Mouse (Mus musculus): Measurements from ENCODE around the gene Zcchc9. TPM values are rescaled to one million over a fixed set of nuclear protein-coding genes. Genes with fewer than 3 reads are reported as not detected.
A peak's percentile ranks its signal among the peaks of the same experiment; 100 is the strongest.

Zcchc9 gene
- 16.8 and 17.6 TPM in 2 replicates for polyA plus RNA-seq (2014; fragmentation: Nextera tagmentation; extraction: Ambion mirVana)

DNA sequence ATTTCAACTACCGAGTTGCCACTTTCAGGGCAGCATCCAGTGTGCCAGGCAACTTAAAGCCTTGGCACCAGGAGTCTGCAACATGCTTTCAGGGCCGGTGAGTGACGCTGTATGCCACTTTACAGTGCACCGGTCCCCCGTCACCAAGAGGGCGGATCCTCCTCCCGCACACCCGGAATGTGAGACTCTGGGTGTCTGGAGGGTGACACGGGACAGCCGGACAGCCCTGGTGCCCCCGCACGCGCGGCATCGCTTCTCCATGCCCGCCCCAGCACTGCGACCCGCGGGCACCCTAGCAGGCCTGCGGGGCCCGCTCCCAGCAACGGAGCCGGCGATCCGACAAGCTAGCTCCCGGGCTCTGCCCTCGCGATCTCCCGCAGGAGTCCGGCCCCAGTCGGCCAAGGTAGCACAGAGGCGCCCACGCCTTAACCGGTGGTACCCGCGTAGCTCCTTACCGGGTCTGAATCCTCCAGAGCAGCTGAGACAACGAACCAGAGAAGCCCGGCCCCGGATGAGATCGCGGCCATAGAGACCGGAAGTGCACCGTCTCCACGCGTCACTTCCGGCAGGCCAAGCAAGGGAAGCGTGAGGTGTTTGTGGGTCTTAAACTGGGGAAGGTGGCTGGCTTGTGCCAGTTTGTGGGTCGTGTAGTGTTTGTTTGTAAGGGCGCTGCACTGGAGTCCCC, at the start of gene Zcchc9:
TSS of gene Zcchc9 (minus strand) at position 551 of the 685 bp plus-strand sequence.
- Histone ChIP-seq H3K4me1 (ENCODE audit: control insufficient read depth, insufficient read depth, low read length) (peaks cover 11% of the 10 kb centered on the region; the same call in 1 of the 2 replicates), H3K27ac (ENCODE audit: low read depth, low read length) (peak within 1 kb of the TSS; percentile 98), H3K4me2 (ENCODE audit: low read depth, low read length) (peak within 1 kb of the TSS; percentile 61), H3K4me3 (ENCODE audit: low read depth, low read length) (peak within 1 kb of the TSS; percentile 95), H3K27me3 (ENCODE audit: control insufficient read depth, insufficient read depth, low read length) (no peaks in the 10 kb centered on the region), H3K9ac (replicated peaks; ENCODE audit: low read depth, low read length) (peak within 1 kb of the TSS; percentile 98), H3K9me3 (ENCODE audit: control insufficient read depth, low read length) (no peaks in the 10 kb centered on the region), H3K36me3 (ENCODE audit: control insufficient read depth, insufficient read depth, low read length) (peaks cover 11% of the 10 kb centered on the region)
- peak; percentile 99 for ATAC-seq (ENCODE audit: low read depth)
- WGBS, result under 1% methylated on average over 50 of the region's 50 CpGs

- Histone ChIP-seq H3K27ac (ENCODE audit: low read depth, low read length) (no peak overlapping the region), H3K4me2 (ENCODE audit: low read depth, low read length) (no peak overlapping the region), H3K36me3 (ENCODE audit: control insufficient read depth, insufficient read depth, low read length) (no peaks in the 10 kb centered on the region), H3K9me3 (ENCODE audit: control insufficient read depth, low read length) (no peaks in the 10 kb centered on the region), H3K27me3 (ENCODE audit: control insufficient read depth, insufficient read depth, low read length) (no peaks in the 10 kb centered on the region), H3K9ac (replicated peaks; ENCODE audit: low read depth, low read length) (no peak overlapping the region), H3K4me1 (ENCODE audit: control insufficient read depth, insufficient read depth, low read length) (no peaks in the 10 kb centered on the region), H3K4me3 (ENCODE audit: low read depth, low read length) (no peak overlapping the region)
- no peak for ATAC-seq (ENCODE audit: low read depth)
- WGBS, result 82% methylated on average over 3 of the region's 3 CpGs
Observed at GRCm38 (mm10) chr13:91854412-91854811, 46.9 kb upstream of the Zcchc9 start.

DNA sequence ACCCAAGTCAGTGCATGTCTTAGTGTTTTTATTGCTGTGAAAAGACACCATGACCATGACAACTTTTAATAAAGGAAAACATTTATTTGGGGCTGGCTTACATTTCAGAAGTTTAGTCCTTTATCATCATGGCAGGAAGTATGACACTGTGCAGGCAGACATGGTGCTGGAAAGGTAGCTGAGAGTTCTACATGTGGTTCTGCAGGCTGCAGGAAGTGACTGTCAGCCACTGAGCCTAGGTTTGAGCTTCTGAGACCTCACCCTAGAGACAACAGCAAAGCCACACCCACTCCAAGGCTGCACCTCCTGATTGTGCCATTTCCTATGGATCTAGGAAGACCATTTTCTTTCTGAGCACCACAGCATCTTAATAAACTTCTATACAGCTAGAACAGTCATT, 20.4 kb upstream of the Zcchc9 start:
- Histone ChIP-seq H3K4me1 (ENCODE audit: control insufficient read depth, insufficient read depth, low read length) (no peaks in the 10 kb centered on the region), H3K27ac (ENCODE audit: low read depth, low read length) (no peak overlapping the region), H3K9me3 (ENCODE audit: control insufficient read depth, low read length) (no peaks in the 10 kb centered on the region), H3K9ac (replicated peaks; ENCODE audit: low read depth, low read length) (no peak overlapping the region), H3K27me3 (ENCODE audit: control insufficient read depth, insufficient read depth, low read length) (no peaks in the 10 kb centered on the region), H3K36me3 (ENCODE audit: control insufficient read depth, insufficient read depth, low read length) (no peaks in the 10 kb centered on the region), H3K4me3 (ENCODE audit: low read depth, low read length) (no peak overlapping the region), H3K4me2 (ENCODE audit: low read depth, low read length) (no peak overlapping the region)
- ATAC-seq (ENCODE audit: low read depth), result no peak

- ATAC-seq (ENCODE audit: low read depth), result no peak
Observed at GRCm38 (mm10) chr13:91826066-91826465, 18.6 kb upstream of the Zcchc9 start.

GRCm38 (mm10) chr13:91824845-91825550, 17.5 kb upstream of the Zcchc9 start:
- ATAC-seq (ENCODE audit: low read depth), result peak; percentile 46; the same call in 1 of the 2 replicates
- H3K4me1 ChIP-seq (ENCODE audit: control insufficient read depth, insufficient read depth, low read length), result no peaks in the 10 kb centered on the region
- H3K4me2 ChIP-seq (ENCODE audit: low read depth, low read length), result no peak overlapping the region
- H3K27ac ChIP-seq (ENCODE audit: low read depth, low read length), result no peak overlapping the region
- H3K36me3 ChIP-seq (ENCODE audit: control insufficient read depth, insufficient read depth, low read length), result no peaks in the 10 kb centered on the region
- no peaks in the 10 kb centered on the region for H3K9me3 ChIP-seq (ENCODE audit: control insufficient read depth, low read length)
- H3K4me3 ChIP-seq (ENCODE audit: low read depth, low read length), result no peak overlapping the region
- H3K9ac ChIP-seq (replicated peaks; ENCODE audit: low read depth, low read length), result no peak overlapping the region
- no peaks in the 10 kb centered on the region for H3K27me3 ChIP-seq (ENCODE audit: control insufficient read depth, insufficient read depth, low read length)
- WGBS, result 61% methylated on average over 4 of the region's 4 CpGs

More at GRCm38 (mm10) chr13:91826066-91826465, 18.6 kb upstream of the Zcchc9 start:
- no peak overlapping the region for H3K27ac ChIP-seq (ENCODE audit: low read depth, low read length)
- H3K27me3 ChIP-seq (ENCODE audit: control insufficient read depth, insufficient read depth, low read length), result no peaks in the 10 kb centered on the region
- H3K4me2 ChIP-seq (ENCODE audit: low read depth, low read length), result no peak overlapping the region
- H3K4me1 ChIP-seq (ENCODE audit: control insufficient read depth, insufficient read depth, low read length), result no peaks in the 10 kb centered on the region
- no peak overlapping the region for H3K9ac ChIP-seq (replicated peaks; ENCODE audit: low read depth, low read length)
- WGBS, result 97% methylated on average over 2 of the region's 2 CpGs
- no peak overlapping the region for H3K4me3 ChIP-seq (ENCODE audit: low read depth, low read length)
- no peaks in the 10 kb centered on the region for H3K9me3 ChIP-seq (ENCODE audit: control insufficient read depth, low read length)
- H3K36me3 ChIP-seq (ENCODE audit: control insufficient read depth, insufficient read depth, low read length), result no peaks in the 10 kb centered on the region

DNA sequence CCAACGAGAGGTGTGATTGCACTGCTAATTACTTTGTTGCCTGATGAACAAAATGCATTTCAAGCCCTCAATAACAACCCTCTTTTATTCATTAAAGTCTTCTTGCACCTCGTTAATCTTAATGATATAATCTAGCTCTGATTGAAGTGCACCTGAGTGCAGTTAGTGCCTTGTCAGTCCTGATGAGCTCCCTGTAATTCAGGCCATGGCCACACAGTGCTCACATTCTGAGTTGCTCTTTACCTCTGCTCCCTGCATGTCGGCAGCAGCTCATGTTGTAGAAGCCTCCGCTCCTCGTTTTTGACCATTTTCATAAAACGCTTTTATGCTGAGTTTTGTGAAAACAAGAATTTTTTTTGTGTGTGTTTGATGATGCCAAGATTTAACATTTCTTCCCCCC, 16.2 kb upstream of the Zcchc9 start:
- no peaks in the 10 kb centered on the region for H3K9me3 ChIP-seq (ENCODE audit: control insufficient read depth, low read length)
- no peak overlapping the region for H3K4me3 ChIP-seq (ENCODE audit: low read depth, low read length)
- no peak overlapping the region for H3K27ac ChIP-seq (ENCODE audit: low read depth, low read length)
- WGBS, result 60% methylated on average over 6 of the region's 6 CpGs
- H3K27me3 ChIP-seq (ENCODE audit: control insufficient read depth, insufficient read depth, low read length), result no peaks in the 10 kb centered on the region
- H3K9ac ChIP-seq (replicated peaks; ENCODE audit: low read depth, low read length), result no peak overlapping the region
- peak; percentile 66; the same call in 1 of the 2 replicates for ATAC-seq (ENCODE audit: low read depth)
- H3K36me3 ChIP-seq (ENCODE audit: control insufficient read depth, insufficient read depth, low read length), result no peaks in the 10 kb centered on the region
- H3K4me1 ChIP-seq (ENCODE audit: control insufficient read depth, insufficient read depth, low read length), result no peaks in the 10 kb centered on the region
- H3K4me2 ChIP-seq (ENCODE audit: low read depth, low read length), result no peak overlapping the region

GRCm38 (mm10) chr13:91814670-91815069, 7.2 kb upstream of the Zcchc9 start:
- no peaks in the 10 kb centered on the region for H3K4me1 ChIP-seq (ENCODE audit: control insufficient read depth, insufficient read depth, low read length)
- H3K36me3 ChIP-seq (ENCODE audit: control insufficient read depth, insufficient read depth, low read length), result no peaks in the 10 kb centered on the region
- 97% methylated on average over 5 of the region's 5 CpGs for WGBS
- H3K27me3 ChIP-seq (ENCODE audit: control insufficient read depth, insufficient read depth, low read length), result no peaks in the 10 kb centered on the region
- no peak overlapping the region for H3K27ac ChIP-seq (ENCODE audit: low read depth, low read length)
- no peak overlapping the region for H3K4me3 ChIP-seq (ENCODE audit: low read depth, low read length)
- H3K9me3 ChIP-seq (ENCODE audit: control insufficient read depth, low read length), result no peaks in the 10 kb centered on the region
- H3K9ac ChIP-seq (replicated peaks; ENCODE audit: low read depth, low read length), result no peak overlapping the region
- H3K4me2 ChIP-seq (ENCODE audit: low read depth, low read length), result no peak overlapping the region
- ATAC-seq (ENCODE audit: low read depth), result no peak

DNA sequence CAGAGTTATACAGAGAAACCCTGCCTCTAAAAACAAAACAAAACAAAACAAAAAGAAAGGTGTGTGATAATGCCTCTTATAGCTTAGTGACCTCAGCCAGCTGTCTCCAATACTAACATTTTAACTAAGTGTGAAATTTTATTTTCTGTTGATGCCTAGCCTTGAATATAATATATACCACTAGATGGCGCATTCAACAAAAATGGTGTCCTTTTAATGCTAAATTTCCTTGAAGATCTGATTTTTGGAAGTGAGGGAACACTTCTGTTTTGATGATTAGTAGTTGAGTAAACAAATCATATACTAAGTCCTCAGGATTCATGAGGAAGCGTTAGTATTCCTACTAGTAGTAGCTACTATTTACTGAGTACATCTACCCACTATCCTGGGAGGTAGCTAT, 2.0 kb upstream of the Zcchc9 start:
- ATAC-seq (ENCODE audit: low read depth), result no peak
- Histone ChIP-seq H3K4me1 (ENCODE audit: control insufficient read depth, insufficient read depth, low read length) (peaks cover 11% of the 10 kb centered on the region; the same call in 1 of the 2 replicates), H3K4me2 (ENCODE audit: low read depth, low read length) (no peak overlapping the region), H3K27me3 (ENCODE audit: control insufficient read depth, insufficient read depth, low read length) (no peaks in the 10 kb centered on the region), H3K4me3 (ENCODE audit: low read depth, low read length) (no peak overlapping the region), H3K9me3 (ENCODE audit: control insufficient read depth, low read length) (no peaks in the 10 kb centered on the region), H3K27ac (ENCODE audit: low read depth, low read length) (no peak overlapping the region), H3K9ac (replicated peaks; ENCODE audit: low read depth, low read length) (no peak overlapping the region), H3K36me3 (ENCODE audit: control insufficient read depth, insufficient read depth, low read length) (peaks cover 8% of the 10 kb centered on the region)
- 41% methylated on average over 2 of the region's 2 CpGs for WGBS

Data from neural tube, embryonic 14.5 days (tissue).